Mouse (Mus musculus) G1E (cell line): ENCODE measurements around the gene Tnfrsf23.

ENCODE experiments used
- CTCF ChIP-seq: IDR thresholded peaks from 2 replicates; pipeline ENCODE4 v1.5.1; 2012; ENCODE audit warnings: low read depth, low read length, inconsistent platforms, mixed read lengths
- GATA1 ChIP-seq: IDR thresholded peaks from 2 replicates; pipeline ENCODE4 v1.6.1; 2012; ENCODE audit warnings: borderline replicate concordance, low read length, inconsistent platforms, mixed read lengths
- GATA2 ChIP-seq: IDR thresholded peaks from 2 replicates; pipeline ENCODE4 v1.6.1; 2012; ENCODE audit warnings: low read depth, low read length, inconsistent platforms, borderline replicate concordance
- POLR2AphosphoS5 ChIP-seq: IDR thresholded peaks from 2 replicates; pipeline ENCODE4 v1.6.1; 2012; ENCODE audit warnings: low read depth, low read length, inconsistent platforms; ENCODE audit not compliant: insufficient replicate concordance
- TAL1 ChIP-seq: conservative IDR thresholded peaks from 2 replicates; pipeline ENCODE4 v1.6.1; 2012; ENCODE audit warnings: low read depth, low read length, inconsistent platforms, mixed read lengths

- TF ChIP-seq GATA1 (no peak), CTCF (no peak), TAL1 (no peak), GATA2 (no peak), POLR2AphosphoS5 (no peak)
Observed at GRCm38 (mm10) chr7:143628540-143628939, 57.1 kb downstream of the Tnfrsf23 start, which contains the start of gene Tnfrsf26.
